Mouse (Mus musculus) kidney, adult 2 months (tissue): ENCODE results near the gene Fth1. TPM values are rescaled to one million over a fixed set of nuclear protein-coding genes. Genes with fewer than 3 reads are reported as not detected.

Experiments used
- DNase-seq: peaks from one replicate; pipeline ENCODE4 v3.0.0; 2021
- H3K27ac ChIP-seq: fragments of 200-500 bp; 2 replicates; pipeline ENCODE4 v1.5.1; 2012; ENCODE audit warnings: low read depth, low read length, control low read depth, inconsistent platforms; ENCODE audit not compliant: insufficient read depth
- H3K27me3 ChIP-seq: fragments of 200-500 bp; replicated peaks from 2 replicates; pipeline ENCODE4 v1.6.1; 2012; ENCODE audit warnings: mild to moderate bottlenecking, moderate library complexity, low read length, inconsistent platforms; ENCODE audit not compliant: control insufficient read depth, insufficient read depth
- H3K36me3 ChIP-seq: fragments of 200-500 bp; 2 replicates; pipeline ENCODE4 v1.6.1; 2012; ENCODE audit warnings: mild to moderate bottlenecking, moderate library complexity, low read length, inconsistent platforms; ENCODE audit not compliant: control insufficient read depth, insufficient read depth
- H3K4me1 ChIP-seq: fragments of 200-500 bp; 2 replicates; pipeline ENCODE4 v1.6.1; 2011; ENCODE audit warnings: low read length; ENCODE audit not compliant: control insufficient read depth, insufficient read depth
- H3K4me3 ChIP-seq: fragments of 200-500 bp; 2 replicates; pipeline ENCODE4 v1.5.1; 2011; ENCODE audit warnings: mild to moderate bottlenecking, low read depth, low read length, control low read depth; ENCODE audit not compliant: insufficient read depth
- CTCF ChIP-seq: fragments of 200-500 bp; conservative IDR thresholded peaks from 2 replicates; pipeline ENCODE4 v1.5.1; 2011; ENCODE audit warnings: low read depth, mild to moderate bottlenecking, control low read depth, low read length, moderate library complexity, mixed read lengths; ENCODE audit not compliant: insufficient read depth, insufficient read length
- POLR2A ChIP-seq: fragments of 200-500 bp; IDR thresholded peaks from one replicate; pipeline ENCODE4 v1.6.1; 2011; ENCODE audit warnings: low read depth, low read length, control low read depth
- WGBS: fragments of 180-500 bp; shearing (Covaris S2); methylation state at CpG from one replicate; pipeline ENCODE4 v1.1.7; 2018; 5-methylcytosine and 5-hydroxymethylcytosine counted together
- polyA plus RNA-seq: library from polyadenylated mRNA; depleted of rRNA; stranded (reverse); fragments of >200 nt; gene quantifications from 2 replicates; pipeline ENCODE4 v1.2.3, GENCODE M21; 2012

The Fth1 gene
- polyA plus RNA-seq, 1 experiment = 8,110 TPM

DNA sequence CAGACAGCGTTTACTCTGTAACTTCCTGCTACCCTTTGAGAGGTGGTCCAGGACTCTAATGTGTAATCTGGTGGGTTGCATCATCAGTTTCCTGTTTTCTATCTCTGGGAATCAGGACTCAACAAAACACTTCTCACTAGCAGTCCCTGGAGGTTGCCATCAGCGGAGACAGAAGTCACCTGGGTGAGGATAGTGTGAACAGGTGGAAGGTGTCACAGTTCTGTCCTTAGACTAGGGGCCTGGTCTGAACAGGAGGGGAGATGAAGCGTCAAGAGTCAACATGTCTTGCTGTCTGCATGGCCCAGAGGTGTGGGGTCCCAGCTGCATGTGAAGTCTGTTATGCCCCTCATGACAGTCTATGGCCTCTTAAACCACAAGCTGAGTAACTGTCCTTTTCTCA is 27.5 kb upstream of the Fth1 start:
- no peaks in the 10 kb centered on the region for H3K27me3 ChIP-seq
- TF ChIP-seq POLR2A (no peak), CTCF (no peak)
- H3K4me1 ChIP-seq = peaks cover 9% of the 10 kb centered on the region; the same call in 1 of the 2 replicates
- no peak for DNase-seq
- WGBS = 89% methylated on average over 3 of the region's 3 CpGs
- H3K27ac ChIP-seq = no peak overlapping the region
- no peak overlapping the region for H3K4me3 ChIP-seq
- H3K36me3 ChIP-seq = no peaks in the 10 kb centered on the region

- Histone ChIP-seq H3K4me3 (no peak overlapping the region), H3K4me1 (peaks cover 9% of the 10 kb centered on the region; the same call in 1 of the 2 replicates), H3K36me3 (no peaks in the 10 kb centered on the region), H3K27me3 (no peaks in the 10 kb centered on the region), H3K27ac (peak overlapping the region; percentile 75)
- TF ChIP-seq POLR2A = no peak
- TF ChIP-seq CTCF = no peak
- DNase-seq = peak; percentile 93
- 19% methylated on average over 7 of the region's 7 CpGs for WGBS
Observed at GRCm38 (mm10) chr19:9954055-9954810, 26.2 kb upstream of the Fth1 start.

- H3K27ac ChIP-seq = peak overlapping the region; percentile 75
- no peaks in the 10 kb centered on the region for H3K36me3 ChIP-seq
- H3K27me3 ChIP-seq = no peaks in the 10 kb centered on the region
- no peak for DNase-seq
- WGBS = 42% methylated on average over 5 of the region's 5 CpGs
- H3K4me3 ChIP-seq = peak overlapping the region; percentile 15; the same call in 1 of the 2 replicates
- TF ChIP-seq POLR2A (no peak), CTCF (0 out of 2 replicates have a peak, but pooled peaks have one; percentile 1)
- peaks cover 9% of the 10 kb centered on the region; the same call in 1 of the 2 replicates for H3K4me1 ChIP-seq
Observed at GRCm38 (mm10) chr19:9954811-9955202, 25.6 kb upstream of the Fth1 start.

DNA sequence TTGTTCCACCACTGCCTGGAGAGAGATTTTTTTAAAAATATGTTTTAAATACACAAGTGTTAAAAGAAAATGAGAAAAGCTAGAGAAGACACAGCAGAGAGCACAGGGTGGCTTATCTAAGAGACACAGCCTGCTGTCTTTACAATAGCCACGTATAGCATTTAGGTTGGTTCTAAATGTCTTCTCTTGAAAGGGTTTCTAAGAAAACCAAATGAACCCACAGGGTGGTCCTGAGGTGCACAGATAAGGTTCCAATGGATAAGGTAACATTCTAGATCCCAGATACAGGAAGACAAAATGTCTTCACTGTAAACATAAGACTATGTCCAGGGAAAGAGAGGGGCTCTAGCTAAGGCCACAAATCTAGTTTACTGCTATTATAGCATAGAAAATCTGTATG is 25.0 kb upstream of the Fth1 start:
- Histone ChIP-seq H3K27ac (no peak overlapping the region), H3K4me3 (no peak overlapping the region)
- 91% methylated on average over 1 of the region's 1 CpGs for WGBS

GRCm38 (mm10) chr19:9956624-9957388 is 23.6 kb upstream of the Fth1 start:
- Histone ChIP-seq H3K27ac (no peak overlapping the region), H3K4me3 (no peak overlapping the region), H3K4me1 (peaks cover 9% of the 10 kb centered on the region; the same call in 1 of the 2 replicates), H3K27me3 (no peaks in the 10 kb centered on the region), H3K36me3 (no peaks in the 10 kb centered on the region)
- 89% methylated on average over 4 of the region's 4 CpGs for WGBS
- DNase-seq = no peak
- no peak for TF ChIP-seq CTCF
- TF ChIP-seq POLR2A = no peak

More for the DNA sequence above, 25.0 kb upstream of the Fth1 start:
- Histone ChIP-seq H3K27me3 (no peaks in the 10 kb centered on the region), H3K36me3 (no peaks in the 10 kb centered on the region), H3K4me1 (peaks cover 9% of the 10 kb centered on the region; the same call in 1 of the 2 replicates)
- DNase-seq = no peak
- TF ChIP-seq POLR2A (no peak), CTCF (no peak)

DNA sequence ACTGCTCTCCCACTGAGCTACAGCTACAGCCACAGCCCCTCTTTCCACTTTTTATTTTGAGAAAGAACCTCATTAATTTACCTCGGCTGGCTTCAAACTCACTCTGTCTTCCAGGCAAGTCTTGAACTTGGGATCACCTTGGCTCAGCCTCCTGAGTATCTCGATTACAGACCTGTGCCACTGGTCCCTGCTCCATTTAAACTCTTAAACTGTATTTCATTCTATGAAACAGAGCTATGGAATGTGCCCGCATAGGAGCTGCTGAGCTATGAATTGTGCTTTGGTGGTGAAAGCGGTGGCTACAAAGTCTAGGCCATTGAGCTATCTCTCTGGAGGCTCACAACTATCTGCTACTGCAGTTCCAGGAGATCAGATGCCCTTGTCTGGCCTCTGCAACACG is 22.4 kb upstream of the Fth1 start:
- WGBS = 93% methylated on average over 5 of the region's 5 CpGs
- Histone ChIP-seq H3K4me1 (peaks cover 9% of the 10 kb centered on the region; the same call in 1 of the 2 replicates), H3K36me3 (no peaks in the 10 kb centered on the region), H3K27me3 (no peaks in the 10 kb centered on the region), H3K27ac (no peak overlapping the region), H3K4me3 (no peak overlapping the region)
- DNase-seq = no peak
- no peak for TF ChIP-seq CTCF
- no peak for TF ChIP-seq POLR2A

- H3K27me3 ChIP-seq = no peaks in the 10 kb centered on the region
- no peaks in the 10 kb centered on the region for H3K4me1 ChIP-seq
- TF ChIP-seq CTCF (no peak), POLR2A (no peak)
- H3K4me3 ChIP-seq = no peak overlapping the region
- DNase-seq = no peak
- WGBS = 79% methylated on average over 5 of the region's 5 CpGs
- no peaks in the 10 kb centered on the region for H3K36me3 ChIP-seq
- H3K27ac ChIP-seq = no peak overlapping the region
Observed at GRCm38 (mm10) chr19:9960769-9961168, 19.6 kb upstream of the Fth1 start.
